In the genomic region with DNA sequence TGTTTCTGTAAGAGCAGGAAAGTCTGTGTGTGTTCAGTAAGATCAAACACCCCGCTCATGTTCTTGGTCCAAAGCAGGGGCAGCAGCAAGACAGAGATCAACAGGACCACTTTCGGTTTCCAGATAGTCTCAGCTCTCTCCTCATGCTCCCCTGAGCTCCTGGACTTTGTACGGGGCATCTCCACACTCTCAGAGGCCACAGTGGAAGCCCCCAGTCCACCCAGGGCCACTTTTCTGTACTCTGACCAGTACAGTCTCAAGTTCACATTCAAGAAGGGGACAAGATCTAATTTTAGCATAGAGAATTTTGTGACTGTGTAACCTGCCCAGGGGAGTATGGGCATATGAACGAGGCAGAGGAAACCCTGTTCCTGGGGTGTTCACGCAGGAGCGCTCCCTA, we compare ENCODE assay signal across 26 mouse cellular contexts. TPM values are rescaled to one million over a fixed set of nuclear protein-coding genes. Genes with fewer than 3 reads are reported as not detected.
DNase-seq lines count a peak whose midpoint lies in the region; ATAC-seq and TF ChIP-seq lines count a peak whose summit lies in the region.
"Had no signal": no experiment of that assay in that cellular context is flagged by ENCODE, and none has a peak within 500 bp of the region (broad histone marks: within the 10 kb centered on the region; RNA-seq: fewer than 3 reads in every experiment).

No protein-coding gene starts in this region.

- no peak for TF ChIP-seq POLR2A in heart, adult 2 months (IDR thresholded peaks at IDR 0.05; ENCODE audit: insufficient read depth, low read depth, low read length)

- no peaks in the 10 kb centered on the region for H3K36me3 ChIP-seq in heart, embryonic 10.5 days
- H3K36me3 ChIP-seq in heart, adult 2 months (ENCODE audit: control insufficient read depth, insufficient read depth, low read length), result peaks cover 2% of the 10 kb centered on the region
- no peaks in the 10 kb centered on the region for H3K36me3 ChIP-seq in heart, embryonic 15.5 days
- H3K36me3 ChIP-seq in kidney, postnatal 0 days (ENCODE audit: insufficient read depth, low read length), result no peaks in the 10 kb centered on the region
- H3K36me3 ChIP-seq in stomach, embryonic 16.5 days (ENCODE audit: control insufficient read depth, insufficient read depth, low read length), result no peaks in the 10 kb centered on the region
- H3K36me3 ChIP-seq in stomach, postnatal 0 days (ENCODE audit: control insufficient read depth, insufficient read depth, low read length), result no peaks in the 10 kb centered on the region
- H3K36me3 ChIP-seq: G1E; hindbrain, embryonic 13.5 days; limb, embryonic 13.5 days; midbrain, embryonic 15.5 days; stomach, embryonic 15.5 days had no signal

- no peak overlapping the region for H3K4me3 ChIP-seq in heart, embryonic 10.5 days
- H3K4me3 ChIP-seq in heart, adult 2 months, result no peak overlapping the region
- no peak overlapping the region for H3K4me3 ChIP-seq in heart, embryonic 15.5 days
- H3K4me3 ChIP-seq in kidney, postnatal 0 days (replicated peaks; ENCODE audit: low read depth, low read length), result no peak overlapping the region
- no peak overlapping the region for H3K4me3 ChIP-seq in stomach, embryonic 16.5 days (replicated peaks; ENCODE audit: low read length)
- H3K4me3 ChIP-seq in stomach, postnatal 0 days (ENCODE audit: low read depth, low read length), result no peak overlapping the region
- H3K4me3 ChIP-seq: hindbrain, embryonic 13.5 days; limb, embryonic 13.5 days; midbrain, embryonic 15.5 days; stomach, embryonic 15.5 days had no signal

- no peak for DNase-seq in heart, embryonic 10.5 days (ENCODE audit: low spot score)
- no peak for DNase-seq in heart, adult 2 months
- no peak for DNase-seq in heart, adult 9 months (ENCODE audit: low spot score in 2 of 2)
- DNase-seq in kidney, postnatal 0 days (ENCODE audit: low spot score), result no peak
- no peak for DNase-seq in kidney, postnatal 10 days
- no peak for DNase-seq in stomach, postnatal 0 days (ENCODE audit: low spot score)
- DNase-seq: adrenal gland, postnatal 14 days; cerebellum, adult 11 months; cerebellum, adult 9-10 months; cerebellum, postnatal 36 days; gastrocnemius, postnatal 14 days; kidney, postnatal 4 days; lung, postnatal 4 days; right cerebral cortex, postnatal 25 days; thymus, adult 18-20 months; thymus, postnatal 25 days had no signal

- no peaks in the 10 kb centered on the region for H3K9me3 ChIP-seq in heart, embryonic 10.5 days
- H3K9me3 ChIP-seq in heart, embryonic 15.5 days (replicated peaks), result no peaks in the 10 kb centered on the region
- H3K9me3 ChIP-seq in kidney, postnatal 0 days (replicated peaks; ENCODE audit: low read length), result no peaks in the 10 kb centered on the region
- H3K9me3 ChIP-seq in stomach, embryonic 16.5 days (replicated peaks; ENCODE audit: control insufficient read depth, low read length), result no peaks in the 10 kb centered on the region
- H3K9me3 ChIP-seq in stomach, postnatal 0 days (ENCODE audit: control insufficient read depth, low read length), result no peaks in the 10 kb centered on the region
- H3K9me3 ChIP-seq: G1E; hindbrain, embryonic 13.5 days; limb, embryonic 13.5 days; midbrain, embryonic 15.5 days; stomach, embryonic 15.5 days had no signal

- H3K4me2 ChIP-seq in heart, embryonic 15.5 days, result no peak overlapping the region
- no peak overlapping the region for H3K4me2 ChIP-seq in kidney, postnatal 0 days (ENCODE audit: low read length)
- H3K4me2 ChIP-seq in stomach, embryonic 16.5 days (ENCODE audit: low read depth, low read length), result no peak overlapping the region
- no peak overlapping the region for H3K4me2 ChIP-seq in stomach, postnatal 0 days (replicated peaks; ENCODE audit: low read depth)
- H3K4me2 ChIP-seq: hindbrain, embryonic 13.5 days; limb, embryonic 13.5 days; liver, embryonic 11.5 days; midbrain, embryonic 15.5 days; stomach, embryonic 15.5 days had no signal

- WGBS in heart, embryonic 10.5 days, result 65% methylated on average over 6 of the region's 6 CpGs
- 44% methylated on average over 6 of the region's 6 CpGs for WGBS in heart, adult 2 months
- 53% methylated on average over 6 of the region's 6 CpGs for WGBS in heart, embryonic 15.5 days
- 63% methylated on average over 6 of the region's 6 CpGs for WGBS in kidney, postnatal 0 days
- WGBS in stomach, embryonic 16.5 days, result 80% methylated on average over 6 of the region's 6 CpGs
- 71% methylated on average over 6 of the region's 6 CpGs for WGBS in stomach, postnatal 0 days

- peak overlapping the region; percentile 49; the same call in 1 of the 2 replicates for H3K27ac ChIP-seq in heart, embryonic 10.5 days
- H3K27ac ChIP-seq in heart, adult 2 months, result no peak overlapping the region
- peak overlapping the region; percentile 48 for H3K27ac ChIP-seq in heart, embryonic 15.5 days
- H3K27ac ChIP-seq in kidney, postnatal 0 days, result peak overlapping the region; percentile 22; the same call in 1 of the 2 replicates
- no peak overlapping the region for H3K27ac ChIP-seq in stomach, embryonic 16.5 days (ENCODE audit: low read length)
- H3K27ac ChIP-seq in stomach, postnatal 0 days (replicated peaks), result no peak overlapping the region
- H3K27ac ChIP-seq: hindbrain, embryonic 13.5 days; limb, embryonic 13.5 days; midbrain, embryonic 15.5 days; stomach, embryonic 15.5 days had no signal

- ATAC-seq in heart, embryonic 15.5 days (replicated peaks; ENCODE audit: insufficient number of reproducible peaks, insufficient read depth, low FRiP score, low read depth), result no peak
- no peak for ATAC-seq in kidney, postnatal 0 days (replicated peaks; ENCODE audit: low FRiP score, low read depth)
- no peak for ATAC-seq in stomach, embryonic 16.5 days (ENCODE audit: insufficient read depth, low FRiP score)
- ATAC-seq in stomach, postnatal 0 days (ENCODE audit: low FRiP score, low TSS enrichment), result no peak
- ATAC-seq: forebrain, embryonic 14.5 days; intestine, embryonic 16.5 days; midbrain, embryonic 15.5 days had no signal

- no peak for TF ChIP-seq EP300 in heart, adult 2 months (IDR thresholded peaks at IDR 0.05; ENCODE audit: insufficient read depth, low read depth, low read length)
- no peak for TF ChIP-seq EP300 in stomach, postnatal 0 days (optimal IDR thresholded peaks at IDR 0.05)

- H3K9ac ChIP-seq in heart, adult 2 months (ENCODE audit: low read depth, low read length), result no peak overlapping the region
- no peak overlapping the region for H3K9ac ChIP-seq in heart, embryonic 15.5 days
- H3K9ac ChIP-seq in kidney, postnatal 0 days (ENCODE audit: low read depth, low read length), result no peak overlapping the region
- peak overlapping the region; percentile 7; the same call in 1 of the 2 replicates for H3K9ac ChIP-seq in stomach, embryonic 16.5 days (ENCODE audit: low read length)
- no peak overlapping the region for H3K9ac ChIP-seq in stomach, postnatal 0 days (ENCODE audit: low read length)
- H3K9ac ChIP-seq: hindbrain, embryonic 13.5 days; limb, embryonic 13.5 days; midbrain, embryonic 15.5 days; stomach, embryonic 15.5 days had no signal

- peaks cover 11% of the 10 kb centered on the region for H3K4me1 ChIP-seq in heart, embryonic 10.5 days
- no peaks in the 10 kb centered on the region for H3K4me1 ChIP-seq in heart, adult 2 months (ENCODE audit: control insufficient read depth, insufficient read depth, low read length)
- H3K4me1 ChIP-seq in heart, embryonic 15.5 days (replicated peaks), result peaks cover 5% of the 10 kb centered on the region
- H3K4me1 ChIP-seq in kidney, postnatal 0 days (replicated peaks; ENCODE audit: insufficient read depth, low read length), result peaks cover 3% of the 10 kb centered on the region; the same call in 1 of the 2 replicates
- peaks cover 5% of the 10 kb centered on the region for H3K4me1 ChIP-seq in stomach, embryonic 16.5 days (ENCODE audit: control insufficient read depth, insufficient read depth, low read length)
- no peaks in the 10 kb centered on the region; the same call in 1 of the 2 replicates for H3K4me1 ChIP-seq in stomach, postnatal 0 days (replicated peaks; ENCODE audit: control insufficient read depth, insufficient read depth)

- no peak for TF ChIP-seq CTCF in heart, adult 2 months (IDR thresholded peaks at IDR 0.05)
- no peak for TF ChIP-seq CTCF in kidney, postnatal 0 days (IDR thresholded peaks at IDR 0.05; ENCODE audit: low read depth)
- no peak for TF ChIP-seq CTCF in stomach, postnatal 0 days (IDR thresholded peaks at IDR 0.05; ENCODE audit: low read depth)

- H3K27me3 ChIP-seq in heart, embryonic 10.5 days (ENCODE audit: insufficient read depth, poor library complexity, severe bottlenecking), result no peaks in the 10 kb centered on the region
- H3K27me3 ChIP-seq in heart, adult 2 months (ENCODE audit: control insufficient read depth, insufficient read depth, low read length), result no peaks in the 10 kb centered on the region
- no peaks in the 10 kb centered on the region for H3K27me3 ChIP-seq in heart, embryonic 15.5 days
- no peaks in the 10 kb centered on the region for H3K27me3 ChIP-seq in kidney, postnatal 0 days (ENCODE audit: insufficient read depth, low read length)
- H3K27me3 ChIP-seq in stomach, embryonic 16.5 days (ENCODE audit: control insufficient read depth, insufficient read depth, low read length), result no peaks in the 10 kb centered on the region
- H3K27me3 ChIP-seq in stomach, postnatal 0 days (ENCODE audit: control insufficient read depth, insufficient read depth, low read length), result no peaks in the 10 kb centered on the region
- H3K27me3 ChIP-seq: hindbrain, embryonic 13.5 days; limb, embryonic 13.5 days; midbrain, embryonic 15.5 days; stomach, embryonic 15.5 days had no signal

- intact Hi-C loops in heart, adult 2 months (cut with DNase I), result loop anchor here (5.0 to 10.0 kb wide), 2 partner anchors 655 to 968 kb away; a partner anchor contains a TSS

- H3K79me2 ChIP-seq in heart, adult 2 months (replicated peaks; ENCODE audit: control insufficient read depth, insufficient read depth, low read length), result no peaks in the 10 kb centered on the region

RNA-seq across cellular contexts. Expression of a gene that starts 3.9 kb away (rescaled TPM):
- 32.3 and 55.6 TPM in 2 replicates for polyA plus RNA-seq in heart, embryonic 10.5 days (2016; fragmentation: Nextera tagmentation; extraction: Ambion mirVana)
- 100 to 1,000 TPM; 204 to 256 TPM for total RNA-seq in heart, adult 2 months (2021)
- 39.0 and 62.8 TPM in 2 replicates for polyA plus RNA-seq in heart, adult 2 months (2012; rRNA removed)
- polyA plus RNA-seq in heart, embryonic 15.5 days (2015; fragmentation: Nextera tagmentation; extraction: Ambion mirVana), result 40.1 and 47.7 TPM in 2 replicates
- 24.0 and 26.0 TPM in 2 replicates for polyA plus RNA-seq in kidney, postnatal 0 days (2015; fragmentation: Nextera tagmentation; extraction: Ambion mirVana)
- polyA plus RNA-seq in stomach, embryonic 16.5 days (2015; fragmentation: Nextera tagmentation; extraction: Ambion mirVana), result 51.8 and 53.4 TPM in 2 replicates
- 22.2 and 25.8 TPM in 2 replicates for polyA plus RNA-seq in stomach, postnatal 0 days (2015; fragmentation: Nextera tagmentation; extraction: Ambion mirVana)

Comparison
In these comparisons a context has a peak if more than half of its experiments do, and no peak if none do; other contexts are left out.
1. H3K27ac ChIP-seq: peak in heart, embryonic 10.5 days (single experiment), heart, embryonic 15.5 days (single experiment) and kidney, postnatal 0 days (single experiment); none in heart, adult 2 months (single experiment), stomach, embryonic 16.5 days (single experiment) and stomach, postnatal 0 days (single experiment).